Mouse (Mus musculus) Patski (cell line): ENCODE data around the gene Rabgap1. TPM values are rescaled to one million over a fixed set of nuclear protein-coding genes. Genes with fewer than 3 reads are reported as not detected.

Experiments
- ATAC-seq: fragments of 100-300 bp; one replicate; pipeline ENCODE4 v1.8.0; 2021
- CTCF ChIA-PET: fragments of 350-600 bp; sonication (Branson Sonifier 250); formaldehyde crosslinking; loops from one replicate; lab custom pipeline; 2022; ENCODE audit warnings: inconsistent platforms; lab: Charles Lee
- POLR2A ChIA-PET: fragments of 350-600 bp; sonication (Branson Sonifier 250); formaldehyde crosslinking; loops from one replicate; lab custom pipeline; 2022; ENCODE audit warnings: antibody characterized with exemption, inconsistent platforms; lab: Charles Lee
- DNase-seq: peaks from one replicate; pipeline ENCODE4 v3.0.0-alpha.2; 2011; ENCODE audit warnings: low read depth, low spot score
- H3K27me3 ChIP-seq: fragments of 371-371 bp; one replicate; pipeline ENCODE4 v1.5.1; 2021
- CTCF ChIP-seq: fragments of 100-300 bp; IDR thresholded peaks from one replicate; pipeline ENCODE4 v1.5.1; 2021
- in situ Hi-C: fragments of 300-500 bp; cut with MboI; formaldehyde crosslinking; loops from 3 replicates; pipeline ENCODE4 v1.11.1; 2018; ENCODE audit warnings: low pct_unique_long_range_greater_than_20kb, mixed read lengths
- polyA plus RNA-seq: library from polyadenylated mRNA; unstranded; gene quantifications from one replicate; pipeline ENCODE4 v1.2.3, GENCODE M21; 2021

The Rabgap1 gene
- polyA plus RNA-seq, 1 experiment from 2014 or later, result 55.9 TPM

DNA sequence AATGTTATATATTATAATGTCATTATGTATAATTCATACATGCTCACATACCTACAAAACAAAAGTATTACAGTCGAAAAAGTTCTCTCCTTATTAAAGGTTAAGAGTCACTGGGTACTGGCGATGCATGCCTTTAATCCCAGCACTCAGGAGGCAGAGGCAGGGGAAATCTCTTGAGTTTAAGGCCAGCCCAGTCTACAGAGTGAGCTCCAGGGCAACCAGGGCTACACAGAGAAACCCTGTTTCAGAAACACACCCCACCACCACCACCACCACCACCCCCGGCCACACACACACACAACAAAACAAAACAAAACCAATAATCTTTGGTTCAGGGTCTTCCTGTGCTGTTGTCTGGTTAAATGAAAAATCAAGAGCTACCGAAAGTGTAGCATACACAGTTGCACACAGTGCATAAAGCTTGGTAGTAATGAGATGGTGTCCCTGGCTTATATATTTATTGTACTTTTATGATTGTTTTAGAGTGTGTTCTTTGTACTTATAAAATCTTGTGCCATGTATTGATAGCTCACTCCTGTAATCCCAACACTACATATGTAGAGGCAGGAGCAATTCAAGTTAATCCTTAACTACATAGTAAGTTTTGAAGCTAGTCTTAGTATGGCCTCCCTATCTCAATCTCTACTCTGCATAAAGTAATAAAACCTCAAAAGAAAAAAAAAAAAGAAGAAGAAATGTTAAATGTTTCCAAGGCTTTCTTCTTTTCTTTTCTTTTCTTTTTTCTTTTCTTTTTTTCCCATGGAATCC, 68.2 kb downstream of the Rabgap1 start:
- ChIA-PET POLR2A (no interaction called here), CTCF (interaction anchor here (1.4 to 2.3 kb wide), 2 partner anchors 8 to 25 kb away, joined by 3 to 7 read pairs; no protein-coding TSS in a partner anchor)
- no peaks in the 10 kb centered on the region for H3K27me3 ChIP-seq
- in situ Hi-C loops, result no loop called here
- no peak for ATAC-seq
- DNase-seq, result no peak
- TF ChIP-seq CTCF, result no peak

DNA sequence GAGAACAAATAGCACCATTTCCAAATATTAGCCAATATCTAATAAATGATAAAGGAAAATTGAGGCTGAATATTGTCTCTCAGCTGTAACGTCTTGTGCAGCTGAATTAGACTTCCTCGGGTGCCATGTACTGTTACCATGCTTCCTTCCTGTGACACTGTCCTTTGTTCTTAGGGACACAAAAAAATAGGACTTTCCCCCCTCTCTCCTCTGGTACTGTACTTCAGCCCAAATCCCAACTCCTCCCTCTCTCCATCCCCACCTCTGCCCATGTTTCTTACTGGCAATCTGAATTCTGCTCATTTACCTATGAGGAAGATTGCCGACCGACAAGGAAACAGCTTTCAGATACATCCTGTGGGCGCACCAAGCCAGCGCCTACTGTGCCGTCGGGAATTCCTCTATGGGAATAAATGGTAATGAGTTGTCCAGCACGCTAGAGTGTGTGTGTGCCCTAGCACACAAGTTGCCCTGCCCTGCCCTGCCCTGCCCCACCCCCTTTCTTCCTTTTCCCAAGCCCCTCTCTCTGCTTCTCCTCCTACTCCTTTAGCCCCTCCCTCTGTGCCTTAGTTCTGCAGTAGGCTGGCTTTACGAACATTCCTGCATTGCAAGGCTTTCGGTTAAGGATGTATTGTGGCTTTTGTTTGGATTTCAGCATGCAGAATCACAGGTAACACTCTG, 73.1 kb downstream of the Rabgap1 start, which contains the start of gene Gpr21:
Gene Gpr21 (plus strand): TSS at position 303 of the 681 bp plus-strand sequence.
- no peaks in the 10 kb centered on the region for H3K27me3 ChIP-seq
- no peak for TF ChIP-seq CTCF
- DNase-seq, result no peak
- in situ Hi-C loops, result no loop called here
- ATAC-seq, result no peak
- ChIA-PET POLR2A (no interaction called here), CTCF (no interaction called here)

DNA sequence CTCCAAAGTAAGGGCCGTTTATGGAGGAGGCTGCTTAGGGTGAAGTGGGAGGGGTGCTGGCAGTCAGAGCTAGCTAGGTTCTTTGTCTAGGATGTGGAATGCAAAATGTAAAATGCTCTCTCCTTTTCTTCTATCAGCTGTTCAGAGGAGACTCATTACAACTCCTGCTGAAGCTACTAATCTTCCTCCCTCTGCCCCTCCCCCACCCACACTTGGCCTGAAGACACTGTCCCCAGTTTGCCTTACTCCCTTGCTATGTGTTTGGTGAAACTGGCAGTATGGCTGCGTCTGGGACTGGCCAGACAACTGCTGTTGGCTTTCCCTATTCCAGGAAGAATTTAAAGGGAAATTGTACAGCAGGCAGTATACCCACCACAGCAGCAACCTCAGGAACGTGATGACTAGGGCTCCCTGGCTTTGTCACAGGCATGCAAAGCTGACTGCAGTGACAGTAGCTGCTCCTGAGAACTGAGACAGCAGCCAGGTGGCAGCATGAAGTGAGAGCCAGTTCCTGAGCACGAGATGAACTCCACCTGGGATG, 73.9 kb downstream of the Rabgap1 start:
- CTCF ChIA-PET, result no interaction called here
- no peak for DNase-seq
- POLR2A ChIA-PET, result no interaction called here
- H3K27me3 ChIP-seq, result no peaks in the 10 kb centered on the region
- no peak for ATAC-seq
- in situ Hi-C loops, result no loop called here
- no peak for TF ChIP-seq CTCF

DNA sequence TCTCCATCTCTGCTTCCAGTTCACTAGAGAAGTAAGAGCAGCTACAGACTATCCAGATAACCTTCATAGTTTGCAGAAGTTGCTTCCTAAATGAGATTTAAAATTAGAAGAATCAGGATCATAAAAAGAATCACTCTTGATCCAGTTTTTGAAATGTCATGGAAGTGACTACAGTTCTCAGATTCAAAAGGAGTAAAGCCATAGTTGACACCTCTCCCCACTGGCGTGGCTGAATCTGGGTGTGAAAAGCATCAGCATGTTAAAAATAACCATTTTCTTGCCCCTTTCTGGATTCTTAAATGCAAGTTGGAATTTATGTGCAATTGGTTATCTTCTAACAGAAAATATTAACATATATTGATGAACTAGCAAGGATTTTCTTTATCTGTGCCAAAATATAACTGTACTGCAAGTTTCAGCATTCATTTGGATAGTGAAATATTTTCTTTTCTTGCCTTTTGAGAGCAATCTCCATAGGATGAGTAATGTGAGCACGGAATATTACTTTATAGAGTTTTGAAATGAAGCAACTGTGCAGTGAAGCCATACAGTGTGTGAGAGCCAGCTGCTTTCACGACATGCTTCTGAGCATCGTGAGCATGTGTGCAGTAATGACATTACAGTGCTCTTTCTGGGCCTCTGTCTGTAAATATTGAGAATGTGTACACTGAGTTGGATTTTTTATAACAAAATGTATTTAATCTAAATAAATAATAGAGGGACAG, 75.6 kb downstream of the Rabgap1 start:
- no peak for ATAC-seq
- ChIA-PET POLR2A (no interaction called here), CTCF (no interaction called here)
- TF ChIP-seq CTCF, result no peak
- DNase-seq, result no peak
- H3K27me3 ChIP-seq, result no peaks in the 10 kb centered on the region
- in situ Hi-C loops, result no loop called here

DNA sequence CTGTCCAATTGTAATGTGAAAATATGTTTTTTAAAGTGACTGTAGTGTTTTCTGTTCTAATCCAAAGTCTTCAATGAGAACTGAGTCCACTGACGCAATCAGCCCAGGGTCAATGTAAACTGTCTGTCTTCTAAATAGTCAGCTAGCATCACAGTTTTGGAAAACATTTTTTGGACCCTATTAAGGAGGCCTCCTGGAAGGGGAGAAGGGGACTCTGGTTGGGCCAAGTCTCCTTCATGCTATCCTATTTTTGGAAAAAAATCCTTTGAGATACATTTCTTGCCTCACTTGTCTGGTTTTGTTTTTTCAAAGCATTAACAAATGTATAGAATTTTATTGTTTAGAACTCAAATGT, 76.2 kb downstream of the Rabgap1 start:
- in situ Hi-C loops, result no loop called here
- ChIA-PET POLR2A (no interaction called here), CTCF (no interaction called here)
- DNase-seq, result no peak
- no peak for ATAC-seq
- H3K27me3 ChIP-seq, result no peaks in the 10 kb centered on the region
- no peak for TF ChIP-seq CTCF

DNA sequence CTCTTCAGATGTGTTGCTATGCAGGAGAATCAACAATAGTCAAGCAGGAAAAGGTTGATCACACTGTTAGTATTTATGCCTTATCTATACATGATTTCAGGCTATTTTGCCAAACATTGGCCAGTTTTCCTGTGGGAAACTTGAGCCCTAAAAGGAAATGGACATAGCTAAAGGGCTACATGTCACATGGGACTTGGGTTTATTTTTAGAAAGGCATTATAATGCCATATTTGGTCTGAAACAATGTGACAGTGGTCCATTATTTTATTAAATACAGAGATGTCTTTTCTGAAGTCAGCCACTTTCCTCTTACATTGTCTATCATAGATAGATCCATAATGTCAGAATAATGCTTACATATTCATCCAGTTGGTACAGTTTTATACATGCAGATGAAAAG, 84.5 kb downstream of the Rabgap1 start:
- ChIA-PET POLR2A (no interaction called here), CTCF (interaction anchor here (1.2 kb wide), 1 partner anchor 244 kb away, joined by 3 read pairs; no protein-coding TSS in a partner anchor)
- DNase-seq, result no peak
- ATAC-seq, result no peak
- in situ Hi-C loops, result no loop called here
- H3K27me3 ChIP-seq, result no peaks in the 10 kb centered on the region
- TF ChIP-seq CTCF, result no peak

DNA sequence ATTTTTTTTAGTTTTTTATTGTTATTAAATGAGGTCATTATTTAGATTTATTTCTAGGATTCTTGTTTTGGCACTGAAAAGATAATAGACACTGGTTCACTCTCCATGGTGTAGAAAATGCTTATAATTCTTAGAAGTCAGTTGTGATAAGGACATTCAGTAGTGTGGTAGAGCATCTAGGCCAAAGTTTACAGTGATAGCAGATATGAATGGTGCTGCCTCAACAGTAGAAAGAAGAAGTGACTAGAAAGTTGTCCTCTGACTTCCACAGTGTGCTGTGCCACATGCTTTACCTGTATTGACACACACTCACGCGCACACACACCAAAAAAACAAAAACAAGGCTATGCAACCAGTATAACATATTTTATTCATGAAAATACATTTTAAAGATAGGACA, 86.3 kb downstream of the Rabgap1 start:
- ChIA-PET CTCF (interaction anchor here (1.0 kb wide), 1 partner anchor 250 kb away, joined by 3 read pairs; no protein-coding TSS in a partner anchor), POLR2A (interaction anchor here (0.6 kb wide), 1 partner anchor 30 kb away, joined by 5 read pairs; no protein-coding TSS in a partner anchor)
- TF ChIP-seq CTCF, result no peak
- in situ Hi-C loops, result no loop called here
- DNase-seq (no peak), ATAC-seq (no peak)
- no peaks in the 10 kb centered on the region for H3K27me3 ChIP-seq

DNA sequence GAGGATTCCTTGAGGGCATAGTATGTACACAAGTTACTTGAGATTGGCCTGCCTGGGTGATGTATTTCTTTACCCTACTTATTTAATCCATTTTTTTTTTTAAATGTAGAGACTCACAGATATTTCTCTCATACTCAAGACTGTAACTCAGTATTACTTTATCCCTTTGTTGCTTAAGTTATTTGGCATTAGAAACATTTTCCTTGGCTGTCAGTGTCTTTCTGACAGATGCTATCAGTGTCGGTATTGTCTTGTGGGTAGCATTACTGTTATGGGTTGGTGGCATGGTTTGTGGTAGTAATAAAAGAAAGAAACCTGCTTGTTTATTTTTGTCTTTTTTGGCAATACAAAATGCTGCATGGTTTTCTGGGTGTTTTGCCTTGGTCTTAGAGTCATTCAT, 87.7 kb downstream of the Rabgap1 start:
- no peak for DNase-seq
- ChIA-PET POLR2A (no interaction called here), CTCF (no interaction called here)
- no peak for ATAC-seq
- in situ Hi-C loops, result no loop called here
- TF ChIP-seq CTCF, result no peak
- H3K27me3 ChIP-seq, result no peaks in the 10 kb centered on the region

DNA sequence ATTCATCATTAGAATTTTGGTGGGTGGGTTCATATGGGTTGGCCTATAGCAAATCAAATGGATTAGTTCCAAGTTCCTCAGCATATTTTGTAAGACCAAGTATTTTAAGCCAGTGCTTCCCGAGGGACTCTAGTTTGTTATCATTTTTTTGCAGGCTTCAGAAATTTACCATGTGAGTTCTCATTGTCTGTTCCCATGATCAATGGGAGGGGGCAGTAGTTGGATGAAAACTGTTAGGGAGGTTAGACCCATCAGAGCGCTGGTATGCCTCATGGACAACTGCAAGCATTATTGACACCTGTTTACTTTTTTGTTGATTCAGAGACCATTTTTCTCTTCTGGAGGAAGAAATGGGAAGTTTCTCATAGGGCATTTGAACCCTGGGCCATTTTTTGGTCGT, 88.6 kb downstream of the Rabgap1 start:
- in situ Hi-C loops, result no loop called here
- no peaks in the 10 kb centered on the region for H3K27me3 ChIP-seq
- no peak for TF ChIP-seq CTCF
- CTCF ChIA-PET, result no interaction called here
- ATAC-seq (no peak), DNase-seq (no peak)
- POLR2A ChIA-PET, result no interaction called here

DNA sequence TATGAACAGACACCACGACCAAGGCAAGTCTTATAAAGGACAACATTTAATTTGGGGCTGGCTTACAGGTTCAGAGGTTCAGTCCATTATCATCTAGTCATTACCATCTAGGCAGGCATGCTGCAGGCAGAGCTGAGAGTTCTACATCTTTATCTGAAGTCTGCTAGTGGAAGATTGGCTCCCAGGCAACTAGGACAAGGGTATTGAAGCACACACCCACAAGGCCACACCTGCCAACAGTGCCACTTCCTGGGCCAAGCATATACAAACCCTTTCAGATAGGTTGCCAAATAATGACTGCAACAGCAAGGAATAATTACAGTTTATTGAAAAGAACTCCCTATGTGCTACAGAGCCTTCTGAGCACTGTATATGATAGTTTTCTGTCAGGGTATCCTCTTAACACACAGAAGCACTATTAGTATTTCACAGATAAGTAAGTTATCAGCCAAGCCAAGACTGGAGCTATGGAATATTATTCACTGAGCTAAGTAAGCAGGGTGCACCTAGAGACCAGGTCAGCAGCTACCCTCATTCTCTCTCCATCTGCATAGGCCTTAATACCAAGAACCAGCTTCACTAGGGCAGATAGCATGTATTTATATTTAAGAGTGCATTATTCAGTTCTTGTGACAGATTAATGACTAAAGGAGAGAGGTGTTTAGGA, 106.4 kb downstream of the Rabgap1 start:
- no peak for TF ChIP-seq CTCF
- in situ Hi-C loops, result loop anchor here (5.0 kb wide), 1 partner anchor 223 kb away; no protein-coding TSS in a partner anchor
- DNase-seq (no peak), ATAC-seq (no peak)
- POLR2A ChIA-PET, result interaction anchor here (0.6 kb wide), 1 partner anchor 9 kb away, joined by 3 read pairs; no protein-coding TSS in a partner anchor
- no peaks in the 10 kb centered on the region for H3K27me3 ChIP-seq
- CTCF ChIA-PET, result no interaction called here
